Mouse (Mus musculus) kidney, postnatal 10 days (tissue): ENCODE data around the gene Abcb10.
"Not testable (repeated sequence)": the region's sequence is repeated elsewhere in the genome, so short reads cannot be mapped to it uniquely, and the experiment has no call there.

Experiments used
- DNase-seq: peaks from one replicate; pipeline ENCODE4 v3.0.0; 2021; ENCODE audit warnings: mixed read lengths

The Abcb10 gene

GRCm38 (mm10) chr8:123980239-123980638 is 2.7 kb downstream of the Abcb10 start:
- no peak for DNase-seq

GRCm38 (mm10) chr8:123978926-123979325 is 4.0 kb downstream of the Abcb10 start:
- no peak for DNase-seq

- DNase-seq: peak; percentile 80
Measured at GRCm38 (mm10) chr8:123978166-123978838, 4.6 kb downstream of the Abcb10 start.

GRCm38 (mm10) chr8:123977499-123977898 is 5.4 kb downstream of the Abcb10 start:
- DNase-seq: no peak

- DNase-seq: no peak
Measured at GRCm38 (mm10) chr8:123973495-123973894, 9.4 kb downstream of the Abcb10 start.

- DNase-seq: no peak
Measured at GRCm38 (mm10) chr8:123966896-123967295, 16.0 kb downstream of the Abcb10 start.

- no peak for DNase-seq
Measured at GRCm38 (mm10) chr8:123961371-123961770, 21.6 kb downstream of the Abcb10 start.

- DNase-seq: not testable (repeated sequence)
Measured at GRCm38 (mm10) chr8:123960556-123960955, 22.4 kb downstream of the Abcb10 start.

- no peak for DNase-seq
Measured at GRCm38 (mm10) chr8:123960056-123960455, 22.9 kb downstream of the Abcb10 start.

GRCm38 (mm10) chr8:123959473-123959872 is 23.4 kb downstream of the Abcb10 start:
- DNase-seq: no peak

- peak; percentile 28 for DNase-seq
Measured at GRCm38 (mm10) chr8:123958130-123958529, 24.8 kb downstream of the Abcb10 start.

GRCm38 (mm10) chr8:123954246-123954645 is 28.7 kb downstream of the Abcb10 start:
- no peak for DNase-seq

- no peak for DNase-seq
Measured at GRCm38 (mm10) chr8:123953686-123954085, 29.2 kb downstream of the Abcb10 start.

GRCm38 (mm10) chr8:123950077-123950802 is 32.7 kb downstream of the Abcb10 start:
- DNase-seq: peak; percentile 72

- DNase-seq: no peak
Measured at GRCm38 (mm10) chr8:123949686-123949986, 33.3 kb downstream of the Abcb10 start.

GRCm38 (mm10) chr8:123948942-123949685 is 33.8 kb downstream of the Abcb10 start, which contains the start of gene Nup133:
Gene Nup133 (minus strand): TSS chr8:123949265.
- peak; percentile 100 for DNase-seq

- no peak for DNase-seq
Measured at GRCm38 (mm10) chr8:123929026-123929425, 53.9 kb downstream of the Abcb10 start.

GRCm38 (mm10) chr8:123925671-123926070 is 57.3 kb downstream of the Abcb10 start:
- no peak for DNase-seq

GRCm38 (mm10) chr8:123924719-123925118 is 58.2 kb downstream of the Abcb10 start:
- peak; percentile 87 for DNase-seq

- DNase-seq: no peak
Measured at GRCm38 (mm10) chr8:123914635-123915034, 68.3 kb downstream of the Abcb10 start.

GRCm38 (mm10) chr8:123912265-123912664 is 70.7 kb downstream of the Abcb10 start:
- DNase-seq: no peak

- DNase-seq: no peak
Measured at GRCm38 (mm10) chr8:123907604-123908003, 75.3 kb downstream of the Abcb10 start.

- DNase-seq: no peak
Measured at GRCm38 (mm10) chr8:123902653-123903052, 80.3 kb downstream of the Abcb10 start.
